Mouse (Mus musculus) T-helper 2 cell (primary cell): ENCODE measurements at regions not wholly inside any gene's neighbourhood (a gene's known extent, or its start where the extent isn't known, plus 50 kb on each side); places are given as distances from the start of the nearest gene placed in this dataset.
"Not testable (repeated sequence)": the region's sequence is repeated elsewhere in the genome, so short reads cannot be mapped to it uniquely, and the experiment has no call there.

ENCODE experiments used
- in situ Hi-C: fragments of 300-600 bp; cut with MboI, MseI; formaldehyde crosslinking; loops from one replicate; pipeline ENCODE4 v1.15.1; 2025; ENCODE audit warnings: high pct_unique_total_duplicates

DNA sequence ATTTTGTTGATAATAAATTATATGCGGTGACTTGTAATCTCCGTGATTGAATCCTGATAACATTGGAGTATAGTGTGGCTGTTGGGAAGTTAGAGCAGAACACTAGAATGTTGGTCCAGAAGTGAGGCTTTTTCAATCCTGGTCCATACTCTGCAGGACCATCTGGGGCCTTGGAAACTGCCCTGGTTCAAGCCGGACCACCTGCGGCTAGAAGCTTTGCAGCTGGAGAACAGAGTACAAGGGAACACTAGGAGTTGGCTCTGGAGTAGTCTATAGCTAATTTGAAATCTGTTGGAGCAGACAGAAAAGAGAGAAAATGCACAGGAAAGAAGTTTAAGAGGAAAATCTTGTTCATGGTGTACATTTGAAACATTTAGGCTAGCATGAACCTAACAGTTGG lies 79.0 kb downstream of the Casp12 start:
- in situ Hi-C loops, result no loop called here

DNA sequence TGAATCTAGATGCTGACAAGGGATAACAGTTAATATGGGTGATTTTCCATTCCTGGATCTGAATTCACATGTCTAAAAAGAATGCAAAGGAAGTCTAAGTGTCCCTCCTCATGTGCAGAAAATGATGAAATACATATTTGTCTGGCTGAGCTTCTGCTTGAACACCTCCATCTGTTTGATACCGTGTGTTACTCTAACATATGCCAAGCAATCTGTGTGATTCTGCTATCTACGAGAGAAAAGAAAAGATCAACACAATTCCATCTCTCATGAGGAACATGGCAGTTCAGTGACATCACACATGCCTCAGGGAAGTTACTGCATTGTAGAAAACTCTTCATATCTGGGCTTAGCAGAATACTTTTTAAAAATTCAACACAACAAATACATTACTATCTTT lies 103.0 kb downstream of the Casp12 start:
- in situ Hi-C loops, result no loop called here

DNA sequence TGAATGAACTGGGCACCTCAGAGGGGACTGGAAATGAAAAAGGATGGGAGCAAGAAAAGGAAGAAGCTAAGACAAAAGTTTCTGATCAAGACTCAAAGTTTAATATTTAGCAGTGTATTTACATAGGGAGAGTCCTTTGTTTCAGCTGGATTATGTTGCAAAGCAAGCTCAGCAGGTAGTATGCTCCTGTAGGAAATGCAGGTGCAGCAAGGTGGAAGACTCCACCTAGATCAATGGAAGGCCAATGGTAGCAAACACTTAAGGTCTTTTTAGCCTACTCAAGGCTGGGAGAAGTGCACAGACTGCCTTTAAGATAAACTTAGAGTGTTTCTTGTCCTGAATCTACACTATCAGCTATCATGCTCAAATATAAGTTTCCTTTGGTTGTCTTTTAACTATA lies 111.4 kb downstream of the Casp12 start:
- in situ Hi-C loops, result no loop called here

- in situ Hi-C loops, result no loop called here
These were observed 126.8 kb downstream of the Casp12 start for GRCm38 (mm10) chr9:5472012-5472411.

GRCm38 (mm10) chr9:5474271-5474670 lies 129.0 kb downstream of the Casp12 start:
- in situ Hi-C loops, result no loop called here

DNA sequence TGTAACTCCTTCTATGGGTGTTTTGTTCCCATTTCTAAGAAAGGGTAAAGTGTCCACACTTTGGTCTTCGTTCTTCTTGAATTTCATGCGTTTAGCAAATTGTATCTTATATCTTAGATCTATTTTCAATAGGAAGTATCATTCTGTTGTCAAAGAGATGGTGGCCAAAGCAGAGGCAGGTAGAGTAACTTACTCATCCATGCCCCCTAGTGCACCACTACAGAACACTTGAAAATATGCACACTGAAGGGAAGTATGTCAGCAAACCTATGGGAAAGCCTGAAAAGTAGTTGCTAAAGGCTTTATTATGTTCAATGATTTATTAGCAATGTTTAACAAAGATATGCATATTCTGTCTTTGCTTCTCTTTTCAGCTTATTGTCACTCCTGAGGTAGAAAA lies 140.0 kb downstream of the Casp12 start:
- in situ Hi-C loops, result no loop called here

GRCm38 (mm10) chr9:5496837-5497236 lies 151.6 kb downstream of the Casp12 start:
- in situ Hi-C loops, result no loop called here

GRCm38 (mm10) chr9:5498306-5498705 lies 153.1 kb downstream of the Casp12 start:
- in situ Hi-C loops, result no loop called here

- in situ Hi-C loops, result no loop called here
These were observed 180.6 kb downstream of the Casp12 start for GRCm38 (mm10) chr9:5525762-5526360.

DNA sequence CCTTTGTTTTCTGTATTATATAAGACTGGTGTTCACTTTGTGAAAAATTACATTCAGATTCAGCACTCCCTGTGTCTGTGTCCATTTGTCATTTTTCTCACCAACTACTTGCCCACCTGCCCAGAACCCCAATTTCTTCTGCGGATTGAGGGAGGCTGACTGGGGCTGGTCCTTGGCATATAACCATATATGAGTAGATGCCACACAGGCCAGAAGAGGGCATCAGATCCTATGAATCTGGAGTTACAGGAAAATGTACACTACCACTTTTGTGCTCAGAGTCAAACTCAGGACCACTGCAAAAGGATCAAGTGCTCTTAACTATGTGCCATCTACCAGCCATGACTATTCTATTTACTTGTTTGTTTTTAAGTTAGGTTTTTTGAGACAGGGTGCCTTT lies 197.4 kb downstream of the Casp12 start:
- in situ Hi-C loops, result no loop called here

DNA sequence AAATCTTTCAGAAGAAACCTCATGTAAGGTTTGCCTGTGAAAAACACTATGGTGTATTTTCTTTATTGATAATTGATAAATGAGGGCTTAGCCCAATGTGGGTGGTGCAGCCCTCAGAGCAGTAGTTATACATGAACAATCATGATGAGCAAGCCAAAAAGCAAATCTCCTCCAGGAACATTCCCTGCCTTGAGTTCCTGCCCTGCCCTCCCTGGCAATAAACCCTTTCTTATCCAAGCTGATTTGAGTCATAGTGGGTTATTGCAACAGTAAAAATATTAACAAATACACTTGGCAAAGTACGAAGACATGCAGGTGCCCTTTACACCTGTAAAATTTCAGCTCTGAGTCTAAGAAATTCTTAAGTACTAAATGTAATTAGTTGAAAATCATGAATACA lies 229.8 kb downstream of the Casp12 start:
- in situ Hi-C loops, result no loop called here

DNA sequence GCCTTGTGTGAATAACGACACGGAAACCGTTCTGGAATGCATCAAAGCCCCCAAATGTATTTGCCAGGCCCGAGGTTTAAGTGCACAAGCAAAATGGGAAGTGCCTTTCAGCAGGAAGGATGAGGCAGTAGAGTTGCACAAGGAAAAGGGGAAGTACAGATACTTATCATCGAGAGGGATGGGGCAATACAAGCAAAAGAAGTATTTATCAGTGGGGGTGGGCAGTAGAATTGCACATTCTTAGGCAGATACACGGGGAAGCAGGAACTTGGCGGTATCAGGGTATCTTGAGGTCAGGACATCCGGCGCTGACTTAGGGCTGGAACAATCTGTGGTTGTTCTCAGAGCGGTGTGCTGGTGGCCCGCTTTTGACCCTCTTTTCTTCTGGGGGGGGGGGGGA lies 232.9 kb downstream of the Casp12 start:
- in situ Hi-C loops, result not testable (repeated sequence)

DNA sequence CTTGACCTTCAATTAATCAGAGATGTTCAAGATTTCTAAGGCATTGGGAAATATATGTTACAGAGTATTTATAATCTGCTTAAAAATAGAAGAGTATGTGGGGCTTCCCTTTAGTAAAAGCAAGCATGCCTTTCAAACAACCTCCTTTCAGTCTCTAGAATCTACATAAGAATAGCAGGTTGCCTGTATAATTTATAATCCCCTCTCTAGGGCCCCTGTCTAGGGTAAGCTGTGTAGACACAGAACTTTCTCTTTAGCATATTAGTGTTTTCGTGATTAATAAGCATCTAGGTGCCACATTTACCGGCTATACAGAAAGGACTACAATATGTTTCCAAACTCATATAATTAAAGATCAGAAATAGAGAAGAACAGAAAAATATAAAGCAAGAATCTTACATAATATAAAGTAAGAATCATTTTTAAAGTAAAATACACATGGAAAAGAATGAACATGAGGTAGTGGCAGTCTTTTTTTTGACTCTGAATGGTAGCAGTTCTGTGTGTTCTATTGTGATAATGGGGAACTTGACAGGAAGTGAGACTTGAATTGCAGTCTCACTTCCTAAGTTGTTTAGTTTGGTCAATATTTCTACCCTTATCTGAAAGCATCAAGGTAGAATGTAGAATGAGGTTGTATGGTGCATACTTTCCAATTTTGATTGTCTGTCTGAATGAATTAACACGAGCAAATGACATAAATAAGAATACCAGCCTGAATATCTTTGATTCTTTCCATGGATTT lies 250.8 kb downstream of the Casp12 start:
- in situ Hi-C loops, result no loop called here

- in situ Hi-C loops, result no loop called here
These were observed 258.8 kb downstream of the Casp12 start for GRCm38 (mm10) chr9:5604019-5604418.

DNA sequence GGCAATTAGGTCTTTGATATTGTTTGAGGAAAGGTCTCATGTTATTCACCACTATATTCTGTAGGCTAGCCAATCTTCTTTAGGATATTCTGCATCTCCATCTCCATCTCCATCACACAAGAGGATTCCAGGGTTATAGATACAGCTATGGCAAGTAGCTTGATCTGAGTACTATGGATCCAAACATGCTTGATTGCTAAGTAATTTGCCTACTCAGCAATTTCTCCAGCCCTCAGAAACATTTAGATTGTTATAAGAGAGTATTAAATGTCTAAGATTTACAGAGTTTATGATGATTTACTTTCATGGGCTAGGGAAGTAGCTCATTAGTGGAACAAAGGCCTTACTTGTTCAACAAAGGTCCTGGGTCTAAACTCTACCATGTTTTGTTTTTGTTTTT lies 259.8 kb downstream of the Casp12 start:
- in situ Hi-C loops, result no loop called here

- in situ Hi-C loops, result no loop called here
These were observed 271.5 kb downstream of the Casp12 start for GRCm38 (mm10) chr9:5616725-5617124.

DNA sequence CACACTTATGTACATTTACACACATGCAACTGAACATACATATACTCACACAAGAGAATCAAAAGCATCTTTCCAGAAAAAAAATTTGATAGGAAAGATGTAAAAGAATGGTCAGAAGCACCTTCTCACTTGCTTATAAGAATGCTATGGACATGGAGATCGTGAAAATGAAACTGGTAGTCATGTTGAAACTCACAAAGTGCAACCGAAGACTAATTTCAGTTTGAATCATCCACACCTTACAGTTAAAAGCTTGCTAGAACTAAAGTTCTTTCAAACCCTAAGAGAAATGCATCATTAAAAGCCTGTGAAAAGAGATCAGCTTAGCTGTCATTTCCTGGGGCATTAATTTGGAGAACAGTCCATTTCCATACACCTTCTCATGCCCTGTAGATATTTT lies 278.2 kb downstream of the Casp12 start:
- in situ Hi-C loops, result no loop called here

- in situ Hi-C loops, result no loop called here
These were observed 282.3 kb downstream of the Casp12 start for GRCm38 (mm10) chr9:5627521-5627920.

GRCm38 (mm10) chr9:5634461-5634953 lies 289.3 kb downstream of the Casp12 start:
- in situ Hi-C loops, result no loop called here

DNA sequence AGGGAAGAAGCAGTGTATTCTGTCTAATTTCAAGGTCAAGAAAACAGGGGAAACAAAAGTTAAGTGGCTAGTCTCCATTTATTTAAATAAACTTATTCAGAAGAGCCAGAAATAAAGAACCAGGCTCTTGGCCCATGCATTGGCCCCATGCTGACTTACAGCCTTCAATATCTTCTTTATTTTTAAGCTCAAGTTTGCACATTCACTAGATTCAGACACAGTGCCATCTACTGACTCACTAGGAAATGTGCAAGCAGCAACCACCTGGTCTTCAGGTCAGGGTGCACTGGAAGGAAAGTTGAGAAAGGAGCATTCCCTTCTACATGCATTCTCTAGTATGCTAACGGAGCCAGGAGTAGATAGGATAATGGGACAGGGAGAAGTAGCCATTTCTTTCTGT lies 289.7 kb downstream of the Casp12 start:
- in situ Hi-C loops, result no loop called here

- in situ Hi-C loops, result no loop called here
These were observed 318.7 kb downstream of the Casp12 start for GRCm38 (mm10) chr9:5663886-5664285.

GRCm38 (mm10) chr9:5673551-5673950 lies 328.3 kb downstream of the Casp12 start:
- in situ Hi-C loops, result loop anchor here (10.0 kb wide), 1 partner anchor 891 kb away; no protein-coding TSS in a partner anchor

- in situ Hi-C loops, result no loop called here
These were observed 363.3 kb downstream of the Casp12 start for GRCm38 (mm10) chr9:5708482-5708881.
